Mouse (Mus musculus): ENCODE data around the gene Gm6482. TPM values are rescaled to one million over a fixed set of nuclear protein-coding genes. Genes with fewer than 3 reads are reported as not detected.
"Not testable (repeated sequence)": the region's sequence is repeated elsewhere in the genome, so short reads cannot be mapped to it uniquely, and the experiment has no call there.

Gm6482 gene
- total RNA-seq (2021): not detected

GRCm38 (mm10) chr14:41408181-41408580 is at the start of gene Gm6482:
Gm6482 (minus strand) TSS chr14:41408281.
- intact Hi-C loops (cut with DNase I); DNase-seq: not testable (repeated sequence)

GRCm38 (mm10) chr14:41453418-41453817 is 45.3 kb upstream of the Gm6482 start, which contains the start of gene Gm7954:
Gm7954 (minus strand) TSS chr14:41453518.
- DNase-seq; intact Hi-C loops (cut with DNase I): not testable (repeated sequence)

- intact Hi-C loops (cut with DNase I): not testable (repeated sequence)
- DNase-seq: peak; percentile 7 to 12
Measured at GRCm38 (mm10) chr14:41425393-41426075, 17.5 kb upstream of the Gm6482 start.

GRCm38 (mm10) chr14:41424694-41425093 is 16.6 kb upstream of the Gm6482 start:
- peak in 1 of 2 experiments; percentile 1 for DNase-seq
- intact Hi-C loops (cut with DNase I): not testable (repeated sequence)

GRCm38 (mm10) chr14:41386279-41386678 is 21.8 kb downstream of the Gm6482 start, which contains the start of gene Gm7945:
Gm7945 (minus strand) TSS chr14:41386379.
- intact Hi-C loops (cut with DNase I); DNase-seq: not testable (repeated sequence)

Other genes starting within 250 kb of the Gm6482 start
- not detected for gene Sftpd, start 223.1 kb downstream of the Gm6482 start, total RNA-seq (2021)
- not detected for gene Gm2832, start 129.5 kb downstream of the Gm6482 start, total RNA-seq (2021)
- not detected for gene Gm5798, start 59.7 kb downstream of the Gm6482 start, total RNA-seq (2021)
- gene Gm7945, start 21.9 kb downstream of the Gm6482 start, total RNA-seq (2021): not detected
- gene Gm7954, start 45.2 kb upstream of the Gm6482 start, total RNA-seq (2021): not detected
- gene Gm3486, start 81.2 kb upstream of the Gm6482 start, total RNA-seq (2021): not detected
- not detected for gene Gm7970, start 147.3 kb upstream of the Gm6482 start, total RNA-seq (2021)
- gene 1700049E17Rik2, start 164.9 kb upstream of the Gm6482 start, total RNA-seq (2021): not detected
- not detected for gene Gm3072, start 216.3 kb upstream of the Gm6482 start, total RNA-seq (2021)
- not detected for gene Gm3676, start 238.2 kb upstream of the Gm6482 start, total RNA-seq (2021)